In the genomic region with DNA sequence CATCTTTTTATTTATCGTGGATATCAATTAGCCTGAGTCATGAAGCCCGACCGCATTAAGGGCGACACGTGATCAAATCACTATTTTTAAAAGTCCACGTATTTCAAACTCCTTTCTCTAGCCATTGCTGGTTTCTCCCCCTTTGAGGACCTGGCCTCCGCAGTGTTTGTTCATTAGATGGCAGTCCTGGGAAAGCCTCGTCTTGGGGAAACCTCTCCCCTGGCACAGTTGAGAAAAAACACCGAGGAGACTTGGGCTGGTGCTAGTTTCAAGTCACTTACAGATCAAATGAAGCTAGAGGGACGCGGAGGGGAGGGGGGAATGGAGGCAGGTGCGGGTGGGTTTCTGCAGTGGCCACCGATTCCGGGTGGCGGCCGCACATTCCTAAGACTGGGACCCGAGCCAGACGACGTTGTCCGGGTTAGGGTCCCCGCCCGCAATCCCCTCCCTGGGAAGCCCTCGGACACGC, we compare ENCODE assay signal across 8 mouse cellular contexts. TPM values are rescaled to one million over a fixed set of nuclear protein-coding genes. Genes with fewer than 3 reads are reported as not detected.
A peak's percentile ranks its signal among the peaks of the same experiment; 100 is the strongest.
DNase-seq lines count a peak whose midpoint lies in the region; ATAC-seq lines count a peak whose summit lies in the region.

No protein-coding gene starts in this region.

- H3K27me3 ChIP-seq in hindbrain, embryonic 11.5 days (ENCODE audit: control insufficient read depth, insufficient read depth, low read length) = no peaks in the 10 kb centered on the region
- peaks cover 5% of the 10 kb centered on the region; the same call in 1 of the 2 replicates for H3K27me3 ChIP-seq in midbrain, embryonic 14.5 days (ENCODE audit: control insufficient read depth, insufficient read depth, low read length)

- H3K4me1 ChIP-seq in hindbrain, embryonic 11.5 days (replicated peaks; ENCODE audit: control insufficient read depth, insufficient read depth, low read length) = peaks cover 2% of the 10 kb centered on the region; the same call in 1 of the 2 replicates
- peaks cover 14% of the 10 kb centered on the region for H3K4me1 ChIP-seq in midbrain, embryonic 14.5 days (ENCODE audit: control insufficient read depth, insufficient read depth, low read length)

- H3K4me2 ChIP-seq in hindbrain, embryonic 11.5 days (replicated peaks; ENCODE audit: low read depth, low read length) = peak overlapping the region; percentile 67
- H3K4me2 ChIP-seq in midbrain, embryonic 14.5 days (ENCODE audit: low read length) = peak overlapping the region; percentile 73

- no peaks in the 10 kb centered on the region for H3K9me3 ChIP-seq in hindbrain, embryonic 11.5 days (ENCODE audit: control insufficient read depth, low read length)
- no peaks in the 10 kb centered on the region for H3K9me3 ChIP-seq in midbrain, embryonic 14.5 days (ENCODE audit: control insufficient read depth, low read length)

- DNase-seq in layer of hippocampus, adult 11-12 months (ENCODE audit: low spot score) = peak; percentile 24
- DNase-seq in layer of hippocampus, postnatal 10 days (ENCODE audit: low spot score in 2 of 2) = no peak
- peak; percentile 27 for DNase-seq in adipocyte (ENCODE audit: low spot score)
- DNase-seq in hindbrain, embryonic 11.5 days (ENCODE audit: low spot score) = no peak
- no peak for DNase-seq in midbrain, embryonic 14.5 days
- no peak for DNase-seq in right cerebral cortex, adult 18-20 months
- no peak for DNase-seq in adrenal gland, postnatal 25 days

- H3K36me3 ChIP-seq in hindbrain, embryonic 11.5 days (ENCODE audit: control insufficient read depth, insufficient read depth, low read length) = no peaks in the 10 kb centered on the region
- H3K36me3 ChIP-seq in midbrain, embryonic 14.5 days (ENCODE audit: control insufficient read depth, insufficient read depth, low read length) = no peaks in the 10 kb centered on the region

- H3K4me3 ChIP-seq in hindbrain, embryonic 11.5 days (ENCODE audit: low read depth, low read length) = peak overlapping the region; percentile 85
- H3K4me3 ChIP-seq in midbrain, embryonic 14.5 days (replicated peaks; ENCODE audit: low read depth, low read length) = peak overlapping the region; percentile 85

- WGBS in hindbrain, embryonic 11.5 days = 1% methylated on average over 24 of the region's 24 CpGs
- WGBS in midbrain, embryonic 14.5 days = under 1% methylated on average over 24 of the region's 24 CpGs

- H3K27ac ChIP-seq in hindbrain, embryonic 11.5 days (ENCODE audit: low read depth, low read length) = peak overlapping the region; percentile 99
- H3K27ac ChIP-seq in midbrain, embryonic 14.5 days (replicated peaks; ENCODE audit: low read depth, low read length) = peak overlapping the region; percentile 99

- ATAC-seq in hindbrain, embryonic 11.5 days (ENCODE audit: low FRiP score) = no peak
- no peak for ATAC-seq in midbrain, embryonic 14.5 days (ENCODE audit: low FRiP score, low TSS enrichment)
- no peak for ATAC-seq in megakaryocyte progenitor cell, adult 5-6 weeks (replicated peaks; ENCODE audit: poor library complexity)

- H3K9ac ChIP-seq in hindbrain, embryonic 11.5 days (ENCODE audit: low read depth, low read length) = peak overlapping the region; percentile 74
- H3K9ac ChIP-seq in midbrain, embryonic 14.5 days (replicated peaks; ENCODE audit: low read length) = peak overlapping the region; percentile 94

RNA-seq across cellular contexts. Expression of a gene that starts 2.2 kb away (rescaled TPM):
- 10 to 100 TPM; 34.3 to 34.5 TPM for total RNA-seq in layer of hippocampus, postnatal 10 days (2021)
- polyA plus RNA-seq in hindbrain, embryonic 11.5 days (2014; fragmentation: Nextera tagmentation; extraction: Ambion mirVana) = 20.5 and 35.7 TPM in 2 replicates
- polyA plus RNA-seq in midbrain, embryonic 14.5 days (2014; fragmentation: Nextera tagmentation; extraction: Ambion mirVana) = 25.8 and 34.1 TPM in 2 replicates
- total RNA-seq in megakaryocyte progenitor cell, adult 5-6 weeks (2015) = 46.1 and 50.3 TPM in 2 replicates
- 22.4 and 25.0 TPM in 2 replicates for total RNA-seq in megakaryocyte progenitor cell, adult 5-6 weeks (2017)
- total RNA-seq in adrenal gland, postnatal 25 days (2021) = 102 and 104 TPM in 2 replicates

Comparison
In these comparisons a context has a peak if more than half of its experiments do, and no peak if none do; other contexts are left out.
1. DNase-seq: peak in layer of hippocampus, adult 11-12 months (single experiment) and adipocyte (single experiment); none in layer of hippocampus, postnatal 10 days (0 of 2), hindbrain, embryonic 11.5 days (single experiment), midbrain, embryonic 14.5 days (single experiment), right cerebral cortex, adult 18-20 months (single experiment) and adrenal gland, postnatal 25 days (single experiment).